Mouse (Mus musculus): ENCODE data around the gene Atp13a3. TPM values are rescaled to one million over a fixed set of nuclear protein-coding genes. Genes with fewer than 3 reads are reported as not detected.

Gene Atp13a3
- polyA plus RNA-seq, 1 experiment from 2014 or later: 10.5 TPM

Other genes with a start within 250 kb of the Atp13a3 start
- not detected in 2 replicates for gene Cpn2, start 138.5 kb downstream of the Atp13a3 start, polyA plus RNA-seq (2016; fragmentation: Nextera tagmentation; extraction: Ambion mirVana)
- 0.32 and 0.35 TPM in 2 replicates for gene Lrrc15, start 122.7 kb downstream of the Atp13a3 start, polyA plus RNA-seq (2016; fragmentation: Nextera tagmentation; extraction: Ambion mirVana)
- gene Gp5, start 95.2 kb downstream of the Atp13a3 start, polyA plus RNA-seq (2016; fragmentation: Nextera tagmentation; extraction: Ambion mirVana): 1.4 and 1.5 TPM in 2 replicates
- 18.8 and 19.9 TPM in 2 replicates for gene Tmem44, start 144.9 kb upstream of the Atp13a3 start, polyA plus RNA-seq (2016; fragmentation: Nextera tagmentation; extraction: Ambion mirVana)
- gene Lsg1, start 181.6 kb upstream of the Atp13a3 start, polyA plus RNA-seq (2016; fragmentation: Nextera tagmentation; extraction: Ambion mirVana): 86.6 and 87.4 TPM in 2 replicates
- gene Fam43a, start 193.7 kb upstream of the Atp13a3 start, polyA plus RNA-seq (2016; fragmentation: Nextera tagmentation; extraction: Ambion mirVana): 13.8 and 14.7 TPM in 2 replicates